In genomic region chr13:24055072-24055869, GRCm38 (mm10) we compare ENCODE assay signal across 15 mouse cellular contexts.
"Had no signal": no experiment of that assay in that cellular context is flagged by ENCODE, and none has a peak within 500 bp of the region (broad histone marks: within the 10 kb centered on the region; RNA-seq: fewer than 3 reads in every experiment).

No protein-coding gene starts in this region.

- H3K9me3 ChIP-seq: limb, embryonic 13.5 days; neural tube, embryonic 13.5 days; stomach, embryonic 15.5 days had no signal

- H3K4me1 ChIP-seq: limb, embryonic 13.5 days; stomach, embryonic 15.5 days had no signal

- H3K27me3 ChIP-seq: limb, embryonic 13.5 days; neural tube, embryonic 13.5 days; stomach, embryonic 15.5 days had no signal

- H3K4me2 ChIP-seq: limb, embryonic 13.5 days; neural tube, embryonic 13.5 days; stomach, embryonic 15.5 days had no signal

- H3K9ac ChIP-seq: limb, embryonic 13.5 days; liver, embryonic 14.5 days; neural tube, embryonic 13.5 days; stomach, embryonic 15.5 days had no signal

- DNase-seq: kidney, adult 11 months; kidney, adult 9 months; kidney, postnatal 4 days; left cerebral cortex, postnatal 4 days; lung, adult 18-20 months; retina, postnatal 1 day; right cerebral cortex, postnatal 4 days; thymus, adult 2 months; thymus, postnatal 25 days had no signal

- H3K36me3 ChIP-seq: limb, embryonic 13.5 days; neural tube, embryonic 13.5 days had no signal

- H3K4me3 ChIP-seq: layer of hippocampus, adult 2 months; limb, embryonic 13.5 days; neural tube, embryonic 13.5 days; stomach, embryonic 15.5 days had no signal

- H3K27ac ChIP-seq: kidney, postnatal 0 days; layer of hippocampus, adult 2 months; limb, embryonic 13.5 days; liver, embryonic 14.5 days; neural tube, embryonic 13.5 days; stomach, embryonic 15.5 days had no signal
